7 mouse cellular contexts compared by ENCODE assay signal in genomic region chr11:80602041-80602458, GRCm38 (mm10).
DNase-seq lines count a peak whose midpoint lies in the region; ATAC-seq lines count a peak whose summit lies in the region.

No protein-coding gene starts in this region.

- no peak overlapping the region for H3K27ac ChIP-seq in limb, embryonic 12.5 days
- no peak overlapping the region for H3K27ac ChIP-seq in limb, embryonic 10.5 days
- peak overlapping the region; percentile 92 for H3K27ac ChIP-seq in hindbrain, embryonic 14.5 days
- H3K27ac ChIP-seq in neural tube, embryonic 12.5 days, result no peak overlapping the region

- H3K9ac ChIP-seq in limb, embryonic 12.5 days (replicated peaks), result no peak overlapping the region
- H3K9ac ChIP-seq in hindbrain, embryonic 14.5 days, result peak overlapping the region; percentile 59
- peak overlapping the region; percentile 47; the same call in 1 of the 2 replicates for H3K9ac ChIP-seq in neural tube, embryonic 12.5 days

- DNase-seq in limb, embryonic 10.5 days (ENCODE audit: low spot score), result no peak
- peak; percentile 43 for DNase-seq in R1 (ENCODE audit: low read depth, low spot score)
- DNase-seq in embryo, embryonic 10.5 days (ENCODE audit: low spot score), result peak; percentile 77
- DNase-seq in hindbrain, embryonic 14.5 days (ENCODE audit: low spot score), result peak; percentile 72
- DNase-seq in spleen, postnatal 4 days (ENCODE audit: low spot score in 2 of 2), result no peak

- H3K4me2 ChIP-seq in limb, embryonic 12.5 days, result 0 out of 2 replicates have a peak overlapping the region, but pooled peaks have one; percentile 57
- peak overlapping the region; percentile 58 for H3K4me2 ChIP-seq in hindbrain, embryonic 14.5 days (replicated peaks)
- peak overlapping the region; percentile 60; the same call in 1 of the 2 replicates for H3K4me2 ChIP-seq in neural tube, embryonic 12.5 days (replicated peaks)

- no peaks in the 10 kb centered on the region for H3K36me3 ChIP-seq in limb, embryonic 12.5 days
- H3K36me3 ChIP-seq in limb, embryonic 10.5 days, result no peaks in the 10 kb centered on the region
- no peaks in the 10 kb centered on the region for H3K36me3 ChIP-seq in hindbrain, embryonic 14.5 days (replicated peaks; ENCODE audit: control insufficient read depth, insufficient read depth)
- H3K36me3 ChIP-seq in neural tube, embryonic 12.5 days, result no peaks in the 10 kb centered on the region

- WGBS in limb, embryonic 12.5 days, result 24% methylated on average over 8 of the region's 8 CpGs
- 29% methylated on average over 8 of the region's 8 CpGs for WGBS in limb, embryonic 10.5 days
- 22% methylated on average over 8 of the region's 8 CpGs for WGBS in hindbrain, embryonic 14.5 days
- 32% methylated on average over 8 of the region's 8 CpGs for WGBS in neural tube, embryonic 12.5 days

- H3K27me3 ChIP-seq in limb, embryonic 12.5 days, result 0 out of 2 replicates have a peak, but pooled peaks cover 4% of the 10 kb centered on the region
- no peaks in the 10 kb centered on the region for H3K27me3 ChIP-seq in limb, embryonic 10.5 days (ENCODE audit: low read depth, poor library complexity, severe bottlenecking)
- H3K27me3 ChIP-seq in hindbrain, embryonic 14.5 days (ENCODE audit: control insufficient read depth, insufficient read depth, low read length), result no peaks in the 10 kb centered on the region
- peaks cover 15% of the 10 kb centered on the region; the same call in 1 of the 2 replicates for H3K27me3 ChIP-seq in neural tube, embryonic 12.5 days (replicated peaks)

- ATAC-seq in limb, embryonic 12.5 days (ENCODE audit: insufficient number of reproducible peaks, insufficient read depth, low FRiP score, low TSS enrichment, low read depth), result no peak
- ATAC-seq in hindbrain, embryonic 14.5 days (ENCODE audit: low FRiP score), result no peak
- no peak for ATAC-seq in neural tube, embryonic 12.5 days (ENCODE audit: low FRiP score, low read depth)

- H3K4me3 ChIP-seq in limb, embryonic 12.5 days (replicated peaks), result no peak overlapping the region
- H3K4me3 ChIP-seq in limb, embryonic 10.5 days, result no peak overlapping the region
- H3K4me3 ChIP-seq in hindbrain, embryonic 14.5 days (replicated peaks; ENCODE audit: low read length), result no peak overlapping the region
- H3K4me3 ChIP-seq in neural tube, embryonic 12.5 days, result no peak overlapping the region

- H3K4me1 ChIP-seq in limb, embryonic 12.5 days (replicated peaks), result peaks cover 5% of the 10 kb centered on the region; the same call in 1 of the 2 replicates
- H3K4me1 ChIP-seq in limb, embryonic 10.5 days, result peaks cover 13% of the 10 kb centered on the region
- H3K4me1 ChIP-seq in hindbrain, embryonic 14.5 days (replicated peaks; ENCODE audit: control insufficient read depth, insufficient read depth, low read length), result peaks cover 18% of the 10 kb centered on the region
- peaks cover 17% of the 10 kb centered on the region for H3K4me1 ChIP-seq in neural tube, embryonic 12.5 days

- no peaks in the 10 kb centered on the region for H3K9me3 ChIP-seq in limb, embryonic 12.5 days
- no peaks in the 10 kb centered on the region for H3K9me3 ChIP-seq in limb, embryonic 10.5 days (replicated peaks)
- H3K9me3 ChIP-seq in hindbrain, embryonic 14.5 days (ENCODE audit: control insufficient read depth, low read length), result no peaks in the 10 kb centered on the region
- H3K9me3 ChIP-seq in neural tube, embryonic 12.5 days, result no peaks in the 10 kb centered on the region

Comparison
In these comparisons a context has a peak if more than half of its experiments do, and no peak if none do; other contexts are left out.
1. DNase-seq: peak in R1 (single experiment), embryo, embryonic 10.5 days (single experiment) and hindbrain, embryonic 14.5 days (single experiment); none in limb, embryonic 10.5 days (single experiment) and spleen, postnatal 4 days (0 of 2).
2. Peak in every context shown above with its lines, with median percentiles within 50 percentile points of each other: H3K4me2 ChIP-seq.